Mouse (Mus musculus) T-helper 2 cell (primary cell): Measurements from ENCODE around the gene Trim30a.
"Not testable (repeated sequence)": the region's sequence is repeated elsewhere in the genome, so short reads cannot be mapped to it uniquely, and the experiment has no call there.

Source experiments
- in situ Hi-C: fragments of 300-600 bp; cut with MboI, MseI; formaldehyde crosslinking; loops from one replicate; pipeline ENCODE4 v1.15.1; 2025; ENCODE audit warnings: high pct_unique_total_duplicates

The Trim30a gene

GRCm38 (mm10) chr7:104465065-104465744, at the start of gene Trim30a:
Gene Trim30a, minus strand, starts transcription at chr7:104465193.
- in situ Hi-C loops, result no loop called here

DNA sequence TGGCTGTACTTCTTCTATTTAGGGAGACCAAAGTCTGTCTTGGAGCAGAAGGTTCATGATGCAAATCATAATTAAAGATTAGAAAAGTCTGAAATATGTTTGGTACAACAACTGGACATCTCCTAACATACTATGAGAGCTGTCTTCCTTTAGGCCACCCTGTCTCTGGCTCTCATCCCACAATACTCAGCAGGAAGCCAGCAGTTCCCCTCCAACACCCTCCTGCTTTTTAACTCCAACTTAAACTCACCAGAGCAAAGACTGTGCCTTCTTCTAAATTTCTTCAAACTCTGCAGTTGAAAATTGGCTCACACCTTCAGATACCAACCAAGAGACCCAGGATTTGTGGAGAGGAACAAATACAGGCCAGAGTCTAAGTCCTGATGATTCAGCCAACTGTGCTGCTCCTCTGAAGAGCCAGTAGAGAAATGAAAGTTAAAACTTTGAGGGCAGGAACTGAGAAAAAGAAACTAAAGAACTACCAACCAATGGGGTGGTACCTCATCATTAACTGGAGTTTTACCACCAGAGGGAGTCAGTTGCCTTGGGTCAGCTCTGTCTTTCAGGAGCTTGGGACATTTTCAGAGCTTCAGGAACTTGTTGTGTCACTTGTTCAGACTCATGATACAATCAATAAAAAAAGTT, 42.5 kb upstream of the Trim30a start, which contains the start of gene Trim30d:
Gene Trim30d (minus strand): TSS at position 429 of the 645 bp plus-strand sequence.
- in situ Hi-C loops, result not testable (repeated sequence)

DNA sequence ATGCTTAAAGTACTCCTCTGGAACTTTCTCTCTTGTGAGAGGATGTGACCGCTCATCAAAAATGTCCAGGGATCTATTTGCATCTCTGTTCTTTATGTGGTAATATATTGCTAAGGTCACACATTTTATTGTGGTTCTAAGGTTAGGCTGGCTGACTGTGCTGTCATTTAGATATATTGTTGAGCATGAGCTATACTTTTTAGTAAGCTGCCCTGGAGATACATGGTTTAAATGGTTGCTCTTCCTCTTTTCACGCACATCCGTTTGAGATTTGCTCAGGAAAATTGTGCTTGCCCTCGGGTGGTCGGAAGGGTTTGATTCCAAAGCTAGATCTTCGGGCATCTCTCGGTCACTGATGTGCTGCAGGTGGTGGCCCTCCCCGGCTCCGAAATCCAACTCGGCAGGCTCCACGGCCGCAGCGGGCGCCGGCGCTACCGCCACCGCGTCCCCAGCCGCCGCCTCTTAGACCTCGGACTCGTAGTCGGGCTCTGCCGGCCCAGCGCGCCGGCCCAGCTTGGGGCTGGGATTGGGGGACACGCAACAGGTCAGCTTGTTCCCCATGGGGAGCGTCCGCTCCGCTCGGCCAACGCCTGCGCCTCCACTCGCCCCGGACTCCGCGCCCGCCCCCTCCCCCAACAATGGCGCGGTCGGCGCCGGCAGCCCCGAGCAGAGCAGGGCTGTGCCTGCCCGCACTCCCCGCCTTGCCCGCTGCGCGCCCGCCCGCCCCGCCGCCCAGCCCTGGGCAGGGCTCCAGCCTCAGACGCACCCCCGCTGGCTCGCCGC, 36.8 kb upstream of the Trim30a start:
- in situ Hi-C loops, result no loop called here

- in situ Hi-C loops, result not testable (repeated sequence)
Measured at GRCm38 (mm10) chr7:104501186-104501585, 36.2 kb upstream of the Trim30a start.

GRCm38 (mm10) chr7:104499464-104499863, 34.5 kb upstream of the Trim30a start:
- in situ Hi-C loops, result not testable (repeated sequence)

DNA sequence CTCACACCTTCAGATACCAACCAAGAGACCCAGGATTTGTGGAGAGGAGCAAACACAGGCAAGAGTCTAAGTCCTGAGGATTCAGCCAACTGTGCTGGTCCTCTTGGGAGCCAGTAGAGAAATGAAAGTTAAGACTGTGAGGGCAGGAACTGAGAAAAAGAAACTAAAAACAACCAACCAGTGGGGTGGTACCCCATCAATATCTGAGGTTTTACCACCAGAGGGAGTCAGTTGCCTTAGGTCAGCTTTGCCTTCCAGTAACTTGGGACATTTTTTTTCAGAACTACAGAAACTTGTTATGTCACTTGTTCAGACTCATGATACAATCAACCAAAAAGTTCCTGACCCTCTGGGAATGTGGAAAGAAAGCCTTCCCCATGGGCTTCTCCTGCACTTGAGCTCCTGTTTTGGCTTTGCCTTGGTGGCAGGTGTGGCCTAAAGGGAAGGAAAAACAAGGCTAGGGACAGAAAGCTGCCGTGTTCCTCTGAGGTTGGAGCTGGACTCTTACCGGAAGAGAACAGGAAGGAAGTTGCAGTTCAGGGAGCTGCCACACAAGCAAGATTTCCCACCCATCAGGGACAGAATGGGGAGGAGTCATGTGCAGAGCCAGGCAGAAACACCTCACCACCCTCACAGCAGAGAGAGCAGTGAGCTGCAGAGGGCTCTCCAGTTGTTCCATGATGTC, 18.9 kb downstream of the Trim30a start:
- in situ Hi-C loops, result no loop called here

DNA sequence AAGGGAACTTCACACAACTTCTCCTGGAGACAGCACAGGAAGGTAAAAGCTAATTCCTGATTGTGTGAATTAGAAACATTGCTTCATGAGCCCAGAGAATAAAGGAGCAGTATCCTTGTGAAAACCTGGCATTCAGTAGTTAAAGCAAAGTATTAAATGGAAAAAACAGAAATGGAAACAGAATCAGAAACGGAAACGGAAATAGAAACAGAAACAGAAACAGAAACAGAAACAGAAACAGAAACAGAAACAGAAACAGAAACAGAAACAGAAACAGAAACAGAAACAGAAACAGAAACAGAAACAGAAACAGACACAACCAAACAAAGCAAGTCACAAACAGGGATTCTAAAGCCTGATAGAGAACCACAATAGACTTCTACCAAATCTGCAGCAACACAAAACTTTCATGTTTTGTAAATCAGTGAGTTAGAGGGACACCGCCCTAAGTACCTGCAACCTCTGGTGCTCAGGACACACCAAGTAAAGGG, 60.5 kb downstream of the Trim30a start:
- in situ Hi-C loops, result no loop called here

- in situ Hi-C loops, result no loop called here
Measured at GRCm38 (mm10) chr7:104401140-104401539, 63.9 kb downstream of the Trim30a start.

DNA sequence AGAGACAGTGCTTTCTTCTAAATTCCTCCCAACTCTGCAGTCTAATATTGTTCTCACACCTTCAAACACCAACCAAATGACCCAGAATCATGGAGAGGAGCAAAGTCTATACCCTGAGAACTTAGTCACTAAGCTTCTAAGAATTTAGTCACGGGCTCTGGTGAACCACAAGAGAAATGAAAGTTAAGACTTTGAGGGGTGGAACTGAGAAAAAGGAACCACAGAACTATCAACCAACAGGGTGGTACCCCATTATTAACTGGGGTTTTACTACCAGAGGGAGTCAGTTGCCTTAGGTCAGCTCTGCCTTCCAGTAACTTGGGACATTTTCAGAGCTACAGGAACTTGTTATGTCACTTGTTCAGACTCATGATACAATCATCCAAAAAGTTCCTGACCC, 64.3 kb downstream of the Trim30a start, which contains the start of gene Trim30c:
Gene Trim30c (minus strand): TSS at position 140 of the 400 bp plus-strand sequence.
- in situ Hi-C loops, result no loop called here

GRCm38 (mm10) chr7:104398492-104398891, 66.5 kb downstream of the Trim30a start:
- in situ Hi-C loops, result no loop called here

DNA sequence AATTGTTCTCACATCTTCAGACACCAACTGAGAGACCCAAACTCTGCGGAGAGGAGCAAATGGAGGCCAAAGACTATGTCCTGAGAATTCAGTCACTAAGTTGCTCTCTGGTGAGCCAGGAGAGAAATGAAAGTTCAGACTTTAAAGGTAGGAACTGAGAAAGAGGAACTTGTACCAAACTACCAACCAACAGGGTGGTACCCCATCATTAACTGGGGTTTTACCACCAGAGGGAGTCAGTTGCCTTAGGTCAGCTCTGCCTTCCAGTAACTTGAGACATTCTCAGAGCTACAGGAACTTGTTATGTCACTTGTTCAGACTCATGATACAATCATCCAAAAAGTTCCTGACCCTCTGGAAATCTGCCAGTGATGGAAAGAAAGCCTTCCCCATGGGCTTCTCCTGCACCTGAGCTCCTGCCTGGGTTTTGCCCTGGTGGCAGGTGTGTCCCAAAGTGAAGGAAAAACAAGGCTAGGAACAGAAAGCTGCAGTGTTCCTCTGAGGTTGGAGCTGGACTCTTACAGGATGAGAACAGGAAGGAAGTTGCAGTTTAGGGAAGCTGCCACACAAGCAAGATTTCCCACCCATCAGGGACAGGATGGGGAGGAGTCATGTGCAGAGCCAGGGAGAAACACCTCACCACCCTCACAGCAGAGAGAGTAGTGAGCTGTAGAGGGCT, 95.1 kb downstream of the Trim30a start, which contains the start of gene Trim30b:
Gene Trim30b (minus strand): TSS at position 149 of the 679 bp plus-strand sequence.
- in situ Hi-C loops, result loop anchor here (10.0 kb wide), 1 partner anchor 235 kb away; the partner anchor contains the start of gene Olfr655

- in situ Hi-C loops, result no loop called here
Measured at GRCm38 (mm10) chr7:104366339-104366738, 98.7 kb downstream of the Trim30a start.
